Mouse (Mus musculus): Measurements from ENCODE around the gene Calm2. TPM values are rescaled to one million over a fixed set of nuclear protein-coding genes. Genes with fewer than 3 reads are reported as not detected.

Calm2 gene
- polyA plus RNA-seq, 1 experiment = 57.3 TPM

- no peak for DNase-seq
- Histone ChIP-seq H3K4me1 (replicated peaks; ENCODE audit: control insufficient read depth, insufficient read depth, low read length) (no peaks in the 10 kb centered on the region), H3K27ac (ENCODE audit: control insufficient read depth, insufficient read depth, low read length) (no peak overlapping the region), H3K36me3 (ENCODE audit: control insufficient read depth, insufficient read depth, low read length) (no peaks in the 10 kb centered on the region), H3K4me3 (ENCODE audit: control insufficient read depth, insufficient read depth, low read length) (no peak overlapping the region), H3K27me3 (ENCODE audit: control insufficient read depth, insufficient read depth, low read length) (no peaks in the 10 kb centered on the region)
- WGBS = 89% methylated on average over 3 of the region's 3 CpGs
- no peak for TF ChIP-seq POLR2A (IDR thresholded peaks at IDR 0.05; ENCODE audit: control insufficient read depth, extremely low read depth, insufficient read depth, low read length, poor library complexity)
- TF ChIP-seq CTCF (IDR thresholded peaks at IDR 0.05; ENCODE audit: borderline replicate concordance, control insufficient read depth, extremely low read depth, insufficient read depth, low read length, poor library complexity) = no peak
Observed at GRCm38 (mm10) chr17:87482867-87483266, 36.1 kb upstream of the Calm2 start.

GRCm38 (mm10) chr17:87478569-87478968 is 31.8 kb upstream of the Calm2 start:
- Histone ChIP-seq H3K36me3 (ENCODE audit: control insufficient read depth, insufficient read depth, low read length) (no peaks in the 10 kb centered on the region), H3K27me3 (ENCODE audit: control insufficient read depth, insufficient read depth, low read length) (no peaks in the 10 kb centered on the region), H3K27ac (ENCODE audit: control insufficient read depth, insufficient read depth, low read length) (no peak overlapping the region), H3K4me1 (replicated peaks; ENCODE audit: control insufficient read depth, insufficient read depth, low read length) (peaks cover 9% of the 10 kb centered on the region), H3K4me3 (ENCODE audit: control insufficient read depth, insufficient read depth, low read length) (no peak overlapping the region)
- TF ChIP-seq CTCF (IDR thresholded peaks at IDR 0.05; ENCODE audit: borderline replicate concordance, control insufficient read depth, extremely low read depth, insufficient read depth, low read length, poor library complexity) (no peak), POLR2A (IDR thresholded peaks at IDR 0.05; ENCODE audit: control insufficient read depth, extremely low read depth, insufficient read depth, low read length, poor library complexity) (no peak)
- no peak for DNase-seq
- WGBS = 93% methylated on average over 9 of the region's 9 CpGs

DNA sequence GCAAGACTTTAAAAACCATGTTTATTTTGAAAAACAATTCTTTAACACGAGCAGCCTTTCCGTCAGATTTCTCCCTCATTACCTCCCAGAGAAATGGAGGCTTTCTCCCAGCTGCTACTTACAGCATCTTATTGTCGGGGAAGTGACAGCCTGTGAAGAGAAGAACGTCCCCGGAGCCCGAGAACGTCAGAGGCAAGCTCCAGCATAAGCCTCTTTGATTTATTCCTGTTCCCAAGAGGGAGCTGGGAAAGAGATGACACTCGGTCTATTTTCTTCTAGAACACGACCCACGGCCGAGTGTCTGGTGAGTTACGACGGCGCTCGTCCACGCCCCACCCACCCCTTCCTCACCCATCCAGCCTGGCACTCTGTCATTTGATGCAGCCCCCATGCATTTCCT is 30.9 kb upstream of the Calm2 start:
- no peaks in the 10 kb centered on the region for H3K27me3 ChIP-seq (ENCODE audit: control insufficient read depth, insufficient read depth, low read length)
- no peak overlapping the region for H3K27ac ChIP-seq (ENCODE audit: control insufficient read depth, insufficient read depth, low read length)
- H3K36me3 ChIP-seq (ENCODE audit: control insufficient read depth, insufficient read depth, low read length) = no peaks in the 10 kb centered on the region
- peaks cover 12% of the 10 kb centered on the region for H3K4me1 ChIP-seq (replicated peaks; ENCODE audit: control insufficient read depth, insufficient read depth, low read length)
- no peak overlapping the region for H3K4me3 ChIP-seq (ENCODE audit: control insufficient read depth, insufficient read depth, low read length)
- no peak for DNase-seq
- TF ChIP-seq CTCF (IDR thresholded peaks at IDR 0.05; ENCODE audit: borderline replicate concordance, control insufficient read depth, extremely low read depth, insufficient read depth, low read length, poor library complexity) (no peak), POLR2A (IDR thresholded peaks at IDR 0.05; ENCODE audit: control insufficient read depth, extremely low read depth, insufficient read depth, low read length, poor library complexity) (no peak)
- WGBS = 97% methylated on average over 16 of the region's 16 CpGs

GRCm38 (mm10) chr17:87475356-87475755 is 28.6 kb upstream of the Calm2 start:
- WGBS = 58% methylated on average over 8 of the region's 8 CpGs
- Histone ChIP-seq H3K27me3 (ENCODE audit: control insufficient read depth, insufficient read depth, low read length) (no peaks in the 10 kb centered on the region), H3K4me3 (ENCODE audit: control insufficient read depth, insufficient read depth, low read length) (no peak overlapping the region), H3K4me1 (replicated peaks; ENCODE audit: control insufficient read depth, insufficient read depth, low read length) (peaks cover 12% of the 10 kb centered on the region), H3K36me3 (ENCODE audit: control insufficient read depth, insufficient read depth, low read length) (no peaks in the 10 kb centered on the region), H3K27ac (ENCODE audit: control insufficient read depth, insufficient read depth, low read length) (no peak overlapping the region)
- TF ChIP-seq CTCF (IDR thresholded peaks at IDR 0.05; ENCODE audit: borderline replicate concordance, control insufficient read depth, extremely low read depth, insufficient read depth, low read length, poor library complexity) = no peak
- no peak for TF ChIP-seq POLR2A (IDR thresholded peaks at IDR 0.05; ENCODE audit: control insufficient read depth, extremely low read depth, insufficient read depth, low read length, poor library complexity)
- no peak for DNase-seq

- DNase-seq = no peak
- no peaks in the 10 kb centered on the region for H3K27me3 ChIP-seq (ENCODE audit: control insufficient read depth, insufficient read depth, low read length)
- H3K27ac ChIP-seq (ENCODE audit: control insufficient read depth, insufficient read depth, low read length) = no peak overlapping the region
- H3K4me3 ChIP-seq (ENCODE audit: control insufficient read depth, insufficient read depth, low read length) = no peak overlapping the region
- TF ChIP-seq POLR2A (IDR thresholded peaks at IDR 0.05; ENCODE audit: control insufficient read depth, extremely low read depth, insufficient read depth, low read length, poor library complexity) = no peak
- no peak for TF ChIP-seq CTCF (IDR thresholded peaks at IDR 0.05; ENCODE audit: borderline replicate concordance, control insufficient read depth, extremely low read depth, insufficient read depth, low read length, poor library complexity)
- no peaks in the 10 kb centered on the region for H3K36me3 ChIP-seq (ENCODE audit: control insufficient read depth, insufficient read depth, low read length)
- H3K4me1 ChIP-seq (replicated peaks; ENCODE audit: control insufficient read depth, insufficient read depth, low read length) = peaks cover 12% of the 10 kb centered on the region
- WGBS = 16% methylated on average over 7 of the region's 7 CpGs
Observed at GRCm38 (mm10) chr17:87474501-87474795, 27.7 kb upstream of the Calm2 start.

DNA sequence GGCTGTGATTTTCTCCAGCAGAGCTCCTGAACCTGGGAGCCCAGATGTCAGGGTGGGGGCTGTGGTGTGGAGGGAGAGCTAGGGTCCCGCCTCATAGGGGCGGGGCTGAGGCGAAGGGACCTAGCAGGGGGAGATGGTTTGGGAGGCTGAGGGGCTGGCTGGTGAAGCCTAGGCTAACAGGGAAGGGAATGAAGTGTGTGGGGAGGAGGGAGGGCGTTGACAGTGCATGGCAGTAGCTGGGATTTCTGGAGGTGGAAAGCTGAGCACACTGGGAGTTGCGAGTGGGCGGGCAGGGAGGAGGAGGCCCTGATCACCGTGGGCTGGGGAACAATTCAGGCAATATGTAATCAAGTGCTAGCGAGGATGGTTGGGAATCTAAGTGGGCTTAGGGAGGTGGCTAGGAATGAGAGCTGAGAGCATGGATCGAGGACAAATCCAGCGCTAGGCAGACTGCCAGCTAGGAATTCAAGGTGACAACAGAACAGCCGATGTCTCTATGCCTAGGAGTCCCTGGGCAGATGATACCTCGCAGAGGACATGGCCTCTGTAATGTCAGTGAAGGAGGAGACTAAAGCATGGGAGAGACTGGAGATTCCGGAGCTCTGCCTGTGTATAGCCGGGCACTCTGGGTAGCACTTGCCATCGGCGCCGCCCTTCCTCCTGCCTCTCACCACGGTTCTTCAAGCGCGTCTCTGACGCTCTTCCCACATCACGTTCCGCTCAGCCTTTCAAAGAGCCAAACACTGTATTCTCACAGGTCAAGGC is 27.2 kb upstream of the Calm2 start:
- TF ChIP-seq CTCF (IDR thresholded peaks at IDR 0.05; ENCODE audit: borderline replicate concordance, control insufficient read depth, extremely low read depth, insufficient read depth, low read length, poor library complexity) (no peak), POLR2A (IDR thresholded peaks at IDR 0.05; ENCODE audit: control insufficient read depth, extremely low read depth, insufficient read depth, low read length, poor library complexity) (no peak)
- Histone ChIP-seq H3K4me1 (replicated peaks; ENCODE audit: control insufficient read depth, insufficient read depth, low read length) (peaks cover 12% of the 10 kb centered on the region), H3K27me3 (ENCODE audit: control insufficient read depth, insufficient read depth, low read length) (no peaks in the 10 kb centered on the region), H3K27ac (ENCODE audit: control insufficient read depth, insufficient read depth, low read length) (no peak overlapping the region), H3K36me3 (ENCODE audit: control insufficient read depth, insufficient read depth, low read length) (no peaks in the 10 kb centered on the region), H3K4me3 (ENCODE audit: control insufficient read depth, insufficient read depth, low read length) (peak overlapping the region; percentile 23)
- WGBS = 6% methylated on average over 23 of the region's 23 CpGs
- DNase-seq = no peak

DNA sequence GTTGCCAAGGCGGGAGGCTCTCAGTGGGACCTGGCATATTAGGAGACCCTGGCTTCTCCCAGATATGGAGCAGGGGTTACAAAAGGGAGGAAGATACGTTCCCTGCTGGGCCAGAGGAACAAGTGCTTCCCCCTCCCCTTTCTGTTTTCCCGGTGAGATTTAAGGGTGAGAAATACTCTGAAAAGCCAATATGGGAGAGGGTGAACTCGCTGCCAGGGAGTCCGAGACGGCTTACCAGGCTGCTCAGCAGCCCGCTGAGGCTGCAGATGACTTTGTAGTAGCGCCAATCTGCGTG is 26.7 kb upstream of the Calm2 start:
- peaks cover 12% of the 10 kb centered on the region for H3K4me1 ChIP-seq (replicated peaks; ENCODE audit: control insufficient read depth, insufficient read depth, low read length)
- no peak overlapping the region for H3K27ac ChIP-seq (ENCODE audit: control insufficient read depth, insufficient read depth, low read length)
- WGBS = 20% methylated on average over 9 of the region's 9 CpGs
- H3K27me3 ChIP-seq (ENCODE audit: control insufficient read depth, insufficient read depth, low read length) = no peaks in the 10 kb centered on the region
- TF ChIP-seq CTCF (IDR thresholded peaks at IDR 0.05; ENCODE audit: borderline replicate concordance, control insufficient read depth, extremely low read depth, insufficient read depth, low read length, poor library complexity) (no peak), POLR2A (IDR thresholded peaks at IDR 0.05; ENCODE audit: control insufficient read depth, extremely low read depth, insufficient read depth, low read length, poor library complexity) (no peak)
- DNase-seq = no peak
- H3K4me3 ChIP-seq (ENCODE audit: control insufficient read depth, insufficient read depth, low read length) = no peak overlapping the region
- no peaks in the 10 kb centered on the region for H3K36me3 ChIP-seq (ENCODE audit: control insufficient read depth, insufficient read depth, low read length)
